Mouse (Mus musculus): Measurements from ENCODE around the gene Pld5. TPM values are rescaled to one million over a fixed set of nuclear protein-coding genes. Genes with fewer than 3 reads are reported as not detected.

Gene Pld5
- polyA plus RNA-seq, 1 experiment from 2014 or later: 7.0 TPM

DNA sequence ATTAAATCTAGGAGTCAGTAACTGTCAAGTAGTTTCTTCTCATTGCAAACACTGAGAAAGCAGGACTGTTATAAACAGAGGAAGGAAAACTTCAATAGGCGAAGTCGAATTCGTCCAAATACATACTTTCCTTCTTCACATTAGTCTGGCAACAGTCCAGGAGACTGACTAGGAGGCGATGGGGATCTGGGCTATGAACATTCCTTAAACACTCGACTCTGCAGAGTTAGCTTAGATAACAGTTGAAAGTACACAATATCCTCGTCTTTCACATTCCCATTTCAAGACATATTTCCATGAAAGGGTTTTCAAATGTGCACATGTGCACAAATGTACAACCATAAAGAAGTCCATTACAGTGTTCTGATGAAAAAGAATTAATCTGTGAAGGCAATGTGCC is 129.8 kb downstream of the Pld5 start:
- Histone ChIP-seq H3K4me2 (no peak overlapping the region), H3K27me3 (replicated peaks) (no peaks in the 10 kb centered on the region), H3K4me1 (no peaks in the 10 kb centered on the region), H3K9ac (replicated peaks) (no peak overlapping the region), H3K27ac (replicated peaks) (no peak overlapping the region), H3K4me3 (replicated peaks) (no peak overlapping the region), H3K9me3 (replicated peaks) (peaks cover 7% of the 10 kb centered on the region; the same call in 1 of the 2 replicates), H3K36me3 (no peaks in the 10 kb centered on the region)
- no peak for ATAC-seq (ENCODE audit: low FRiP score)
- WGBS: 85% methylated on average over 6 of the region's 6 CpGs

DNA sequence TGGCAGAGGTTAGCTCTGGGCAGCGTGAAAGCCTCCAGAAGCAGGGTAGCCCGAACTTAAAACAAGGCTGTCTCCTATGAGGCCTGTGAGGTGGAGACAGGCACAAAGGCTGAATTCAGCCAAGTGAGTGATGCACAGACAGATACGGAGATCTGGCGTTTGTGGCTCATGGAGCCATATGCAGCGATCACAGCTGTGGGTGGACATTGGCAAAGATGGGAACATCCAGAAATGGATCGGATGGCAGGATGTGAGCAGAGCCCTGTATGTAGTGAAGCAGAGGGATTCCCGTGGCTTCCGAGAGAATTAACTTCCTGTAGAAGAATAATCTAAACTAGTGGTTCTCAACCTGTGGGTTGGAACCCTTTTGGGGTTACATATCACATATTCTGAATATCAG is 140.7 kb downstream of the Pld5 start:
- 84% methylated on average over 8 of the region's 8 CpGs for WGBS
- H3K9ac ChIP-seq (replicated peaks): no peak overlapping the region

DNA sequence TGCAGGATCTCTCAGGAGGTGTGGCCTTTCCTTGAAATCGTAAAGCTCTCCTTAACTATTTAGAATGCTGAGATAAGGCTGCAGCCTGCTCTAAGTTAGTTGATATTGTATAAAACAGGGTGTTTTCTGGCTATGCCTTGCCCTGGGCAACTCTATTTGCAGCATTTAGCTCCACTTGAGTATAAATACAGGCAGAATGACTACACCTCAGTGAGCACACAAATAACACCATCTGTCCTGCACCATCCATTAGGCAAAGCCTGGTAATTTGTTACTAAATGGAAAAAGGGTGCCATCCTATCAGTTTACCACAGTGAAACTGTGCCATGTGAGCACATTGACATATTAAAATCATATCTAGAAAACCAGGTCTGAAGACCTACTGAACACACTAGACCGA is 149.3 kb downstream of the Pld5 start:
- H3K4me2 ChIP-seq: no peak overlapping the region
- H3K4me1 ChIP-seq: no peaks in the 10 kb centered on the region
- H3K27ac ChIP-seq (replicated peaks): no peak overlapping the region
- no peaks in the 10 kb centered on the region for H3K27me3 ChIP-seq (replicated peaks)
- H3K4me3 ChIP-seq (replicated peaks): no peak overlapping the region
- H3K9ac ChIP-seq (replicated peaks): no peak overlapping the region
- H3K9me3 ChIP-seq (replicated peaks): no peaks in the 10 kb centered on the region
- H3K36me3 ChIP-seq: no peaks in the 10 kb centered on the region
- 67% methylated on average over 2 of the region's 2 CpGs for WGBS
- ATAC-seq (ENCODE audit: low FRiP score): no peak

More for the DNA sequence above, 140.7 kb downstream of the Pld5 start:
- Histone ChIP-seq H3K4me3 (replicated peaks) (no peak overlapping the region), H3K4me1 (no peaks in the 10 kb centered on the region), H3K9me3 (replicated peaks) (no peaks in the 10 kb centered on the region), H3K4me2 (no peak overlapping the region), H3K27ac (replicated peaks) (no peak overlapping the region), H3K27me3 (replicated peaks) (no peaks in the 10 kb centered on the region), H3K36me3 (no peaks in the 10 kb centered on the region)
- no peak for ATAC-seq (ENCODE audit: low FRiP score)

DNA sequence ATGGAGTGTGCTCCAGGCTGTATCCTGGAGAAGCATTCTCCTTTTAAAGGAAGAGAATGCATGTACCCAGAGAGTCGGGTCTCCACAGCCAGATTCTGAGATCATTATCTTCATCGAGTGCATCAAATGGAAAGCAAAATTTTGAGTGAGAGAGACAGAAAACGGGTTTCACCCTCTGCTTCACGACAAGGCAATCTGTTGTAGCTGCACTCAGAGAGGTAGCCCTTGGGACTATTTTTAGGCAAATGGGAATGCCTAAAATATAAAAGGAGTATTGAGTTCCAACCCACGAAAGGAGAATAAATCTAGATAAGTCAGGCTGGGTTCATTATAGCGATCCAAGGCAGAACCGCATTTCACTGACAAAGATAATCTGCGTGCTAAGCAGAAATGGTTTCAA is 150.7 kb downstream of the Pld5 start:
- Histone ChIP-seq H3K9me3 (replicated peaks) (no peaks in the 10 kb centered on the region), H3K4me3 (replicated peaks) (no peak overlapping the region), H3K4me1 (no peaks in the 10 kb centered on the region), H3K4me2 (no peak overlapping the region), H3K36me3 (no peaks in the 10 kb centered on the region), H3K27ac (replicated peaks) (no peak overlapping the region), H3K9ac (replicated peaks) (no peak overlapping the region), H3K27me3 (replicated peaks) (no peaks in the 10 kb centered on the region)
- no peak for ATAC-seq (ENCODE audit: low FRiP score)
- WGBS: 62% methylated on average over 8 of the region's 8 CpGs

DNA sequence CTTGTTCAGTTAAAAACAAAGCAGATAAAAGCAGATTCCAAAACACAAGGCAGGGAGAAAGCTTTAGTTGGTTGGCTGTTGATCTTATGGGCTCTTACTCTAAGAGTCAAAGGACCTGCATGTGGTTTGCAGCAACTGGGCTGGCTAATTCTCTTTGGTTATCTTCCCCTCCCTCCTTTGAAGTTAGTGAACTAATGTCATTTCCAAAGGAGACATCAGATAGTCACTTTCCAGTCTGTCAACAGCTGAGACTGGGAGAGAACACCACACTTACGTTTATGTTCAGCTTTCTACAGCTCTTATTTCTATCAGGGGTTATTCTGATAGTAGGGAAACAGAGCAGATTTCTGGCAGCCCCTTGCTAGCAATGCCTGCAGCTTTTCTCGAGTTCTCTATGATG is 151.3 kb downstream of the Pld5 start:
- 72% methylated on average over 2 of the region's 2 CpGs for WGBS

DNA sequence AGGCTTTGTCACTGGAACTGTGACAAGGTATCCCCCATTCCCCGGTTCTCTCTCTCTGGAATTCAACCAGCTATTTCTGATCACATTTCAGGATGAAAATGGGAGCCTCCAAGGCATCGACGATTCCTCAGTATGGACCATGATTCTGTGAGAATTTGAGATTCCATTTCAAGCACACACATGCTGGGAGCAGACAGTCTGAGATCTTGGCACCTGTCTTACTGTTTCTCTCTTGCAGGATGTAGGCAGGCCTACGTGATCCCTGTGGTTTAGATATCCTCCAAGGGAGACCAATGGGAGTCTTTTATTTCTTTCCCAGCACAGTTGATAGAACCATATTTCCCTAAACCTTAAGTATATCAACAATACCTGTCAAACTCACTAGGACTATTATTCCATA is 159.5 kb downstream of the Pld5 start:
- no peaks in the 10 kb centered on the region for H3K4me1 ChIP-seq
- H3K4me3 ChIP-seq (replicated peaks): no peak overlapping the region
- no peak for ATAC-seq (ENCODE audit: low FRiP score)
- no peak overlapping the region for H3K4me2 ChIP-seq
- H3K9ac ChIP-seq (replicated peaks): no peak overlapping the region
- no peaks in the 10 kb centered on the region for H3K36me3 ChIP-seq
- H3K9me3 ChIP-seq (replicated peaks): no peaks in the 10 kb centered on the region
- H3K27ac ChIP-seq (replicated peaks): no peak overlapping the region
- no peaks in the 10 kb centered on the region for H3K27me3 ChIP-seq (replicated peaks)
- 89% methylated on average over 4 of the region's 4 CpGs for WGBS

More for the DNA sequence above, 151.3 kb downstream of the Pld5 start:
- Histone ChIP-seq H3K4me3 (replicated peaks) (no peak overlapping the region), H3K4me2 (no peak overlapping the region), H3K9ac (replicated peaks) (no peak overlapping the region), H3K4me1 (no peaks in the 10 kb centered on the region), H3K27me3 (replicated peaks) (no peaks in the 10 kb centered on the region), H3K27ac (replicated peaks) (no peak overlapping the region), H3K36me3 (no peaks in the 10 kb centered on the region), H3K9me3 (replicated peaks) (no peaks in the 10 kb centered on the region)
- no peak for ATAC-seq (ENCODE audit: low FRiP score)

DNA sequence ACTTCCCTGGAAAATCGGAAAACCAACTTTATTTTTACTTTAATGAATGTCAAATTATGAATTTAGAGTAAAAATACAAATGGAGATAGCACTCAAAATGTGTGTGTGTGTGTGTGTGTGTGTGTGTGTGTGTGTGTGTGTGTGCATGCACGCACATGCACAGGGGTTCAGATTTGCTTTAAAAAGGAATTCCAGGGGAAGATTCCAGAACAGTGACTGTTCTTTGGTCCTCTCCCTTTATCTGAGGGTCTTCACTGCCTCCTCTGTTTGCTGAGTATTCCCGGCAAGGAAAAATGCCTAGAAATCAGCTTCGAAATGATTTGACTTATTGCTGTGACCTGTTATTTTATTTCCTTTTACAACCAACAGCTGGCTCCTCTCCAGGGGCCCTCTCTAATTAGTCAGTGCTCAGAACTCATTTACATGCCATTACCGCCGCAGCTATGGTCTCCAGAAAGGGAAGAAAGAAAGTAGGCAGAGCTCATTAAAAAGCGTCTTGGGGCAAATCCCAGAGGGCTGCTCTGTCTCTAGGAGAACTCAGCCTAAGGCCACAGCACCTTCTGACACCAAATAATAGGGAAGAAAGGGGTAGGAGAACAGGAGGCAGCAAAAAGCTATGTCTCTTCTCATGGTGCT is 176.3 kb downstream of the Pld5 start:
- no peak overlapping the region for H3K4me2 ChIP-seq
- WGBS: 14% methylated on average over 7 of the region's 7 CpGs

DNA sequence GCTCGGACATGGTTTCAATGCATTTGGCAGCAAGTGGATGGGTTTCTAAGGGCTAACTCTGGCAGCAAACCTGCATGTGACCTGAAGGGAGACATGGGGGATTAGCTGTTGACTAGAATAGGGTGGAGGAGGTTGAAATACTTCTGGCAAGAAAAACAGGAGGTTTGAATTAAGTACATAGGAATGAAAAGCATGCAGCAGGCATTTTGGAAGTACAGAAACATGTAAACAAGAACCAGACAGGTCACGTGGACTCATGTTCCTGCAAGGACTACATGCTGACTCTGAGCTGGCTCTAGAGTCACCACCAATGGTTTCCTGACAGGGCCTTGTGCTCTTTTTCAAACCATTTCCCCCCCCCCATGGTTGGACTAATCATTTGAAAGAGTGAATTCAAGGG is 183.0 kb downstream of the Pld5 start:
- H3K27ac ChIP-seq (replicated peaks): no peak overlapping the region
- no peaks in the 10 kb centered on the region for H3K36me3 ChIP-seq
- no peak overlapping the region for H3K4me3 ChIP-seq (replicated peaks)
- H3K4me1 ChIP-seq: no peaks in the 10 kb centered on the region
- WGBS: 79% methylated on average over 2 of the region's 2 CpGs
- no peak for ATAC-seq (ENCODE audit: low FRiP score)
- no peaks in the 10 kb centered on the region for H3K9me3 ChIP-seq (replicated peaks)
- H3K27me3 ChIP-seq (replicated peaks): no peaks in the 10 kb centered on the region
- H3K9ac ChIP-seq (replicated peaks): no peak overlapping the region
- H3K4me2 ChIP-seq: no peak overlapping the region

More for the DNA sequence above, 176.3 kb downstream of the Pld5 start:
- H3K9ac ChIP-seq (replicated peaks): no peak overlapping the region
- H3K9me3 ChIP-seq (replicated peaks): no peaks in the 10 kb centered on the region
- peaks cover 7% of the 10 kb centered on the region; the same call in 1 of the 2 replicates for H3K4me1 ChIP-seq
- ATAC-seq (ENCODE audit: low FRiP score): peak; percentile 79
- H3K36me3 ChIP-seq: no peaks in the 10 kb centered on the region
- peak overlapping the region; percentile 63 for H3K27ac ChIP-seq (replicated peaks)
- H3K4me3 ChIP-seq (replicated peaks): no peak overlapping the region
- H3K27me3 ChIP-seq (replicated peaks): no peaks in the 10 kb centered on the region

DNA sequence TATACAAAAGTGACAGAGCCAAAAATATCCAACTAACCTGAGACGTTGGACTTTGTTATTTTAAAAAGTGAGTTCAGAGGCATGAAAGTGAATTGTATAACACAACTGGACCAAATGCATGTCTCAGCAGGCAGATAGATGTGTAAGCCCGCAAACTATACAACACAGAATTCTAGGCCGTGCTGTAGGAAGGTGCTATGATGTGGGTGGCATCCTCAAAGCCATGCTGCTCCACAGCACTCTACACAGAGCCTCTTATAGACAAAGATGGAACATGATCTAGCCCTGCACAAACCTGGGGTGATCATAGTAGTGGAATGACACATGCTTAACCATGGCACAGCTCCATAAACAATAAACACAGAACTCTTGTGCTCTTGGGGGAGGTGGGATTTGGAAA is 185.7 kb downstream of the Pld5 start:
- ATAC-seq (ENCODE audit: low FRiP score): no peak
- no peak overlapping the region for H3K4me3 ChIP-seq (replicated peaks)
- WGBS: 93% methylated on average over 3 of the region's 3 CpGs

DNA sequence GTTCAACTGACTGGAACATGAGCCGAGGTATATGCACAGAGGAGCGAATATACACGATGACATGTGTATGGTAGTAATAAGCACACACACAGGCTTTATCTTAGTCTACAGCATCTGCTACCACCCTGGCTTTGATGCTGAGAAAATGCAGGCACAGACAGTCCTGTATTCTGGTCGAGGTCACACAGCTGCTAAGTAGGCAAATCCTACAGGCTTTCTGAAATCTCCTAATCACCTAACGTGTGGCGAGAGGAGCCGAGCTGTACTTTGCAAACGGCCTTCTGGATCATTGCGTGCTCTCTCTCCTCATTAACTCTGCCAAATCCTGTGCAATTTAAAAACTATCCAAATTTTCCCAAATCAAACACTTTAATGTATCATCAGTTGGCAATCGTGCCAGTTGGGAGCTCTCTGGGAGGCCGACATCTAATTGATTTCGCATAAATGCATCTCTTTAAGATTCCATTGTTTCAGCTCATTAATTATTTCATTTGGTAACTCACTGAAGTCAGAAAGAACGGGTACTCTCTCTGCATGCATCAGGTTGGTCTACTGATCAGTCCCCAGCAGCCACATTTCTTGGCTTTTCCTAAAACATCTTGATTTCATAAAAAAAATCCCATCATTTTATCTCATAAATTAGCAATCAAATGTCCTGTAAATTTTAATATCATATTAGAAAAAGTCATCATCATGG is 189.0 kb downstream of the Pld5 start:
- H3K4me3 ChIP-seq (replicated peaks): no peak overlapping the region
- no peak overlapping the region; the same call in 1 of the 2 replicates for H3K27ac ChIP-seq (replicated peaks)
- WGBS: 44% methylated on average over 13 of the region's 13 CpGs
- peak; percentile 39; the same call in 1 of the 2 replicates for ATAC-seq (ENCODE audit: low FRiP score)
- no peak overlapping the region for H3K4me2 ChIP-seq
- H3K36me3 ChIP-seq: no peaks in the 10 kb centered on the region
- H3K9ac ChIP-seq (replicated peaks): no peak overlapping the region
- H3K4me1 ChIP-seq: peaks cover 23% of the 10 kb centered on the region
- H3K9me3 ChIP-seq (replicated peaks): no peaks in the 10 kb centered on the region
- H3K27me3 ChIP-seq (replicated peaks): no peaks in the 10 kb centered on the region

More for the DNA sequence above, 185.7 kb downstream of the Pld5 start:
- no peaks in the 10 kb centered on the region for H3K36me3 ChIP-seq
- no peaks in the 10 kb centered on the region for H3K27me3 ChIP-seq (replicated peaks)
- H3K4me2 ChIP-seq: no peak overlapping the region
- H3K4me1 ChIP-seq: peaks cover 10% of the 10 kb centered on the region; the same call in 1 of the 2 replicates
- no peak overlapping the region for H3K9ac ChIP-seq (replicated peaks)
- H3K27ac ChIP-seq (replicated peaks): no peak overlapping the region
- H3K9me3 ChIP-seq (replicated peaks): no peaks in the 10 kb centered on the region

DNA sequence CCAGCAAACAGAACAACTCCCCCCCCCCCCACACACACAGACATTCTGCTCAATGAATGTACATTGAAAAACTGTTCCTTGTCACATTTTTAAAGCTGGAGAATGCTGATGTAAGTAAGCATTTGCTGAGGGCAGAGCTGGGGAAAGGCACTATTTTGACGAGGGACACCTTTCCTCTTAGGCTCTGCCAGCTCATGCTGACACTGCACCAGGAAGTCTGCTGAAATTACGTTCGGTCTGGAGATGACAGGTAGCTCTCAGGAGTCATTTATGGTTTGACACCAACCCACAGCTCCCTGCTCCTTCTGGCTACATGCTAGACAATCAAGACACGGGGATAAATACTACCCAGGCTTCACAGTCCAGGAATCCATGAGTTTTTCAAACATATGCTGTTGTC is 192.8 kb downstream of the Pld5 start:
- Histone ChIP-seq H3K9ac (replicated peaks) (no peak overlapping the region), H3K36me3 (no peaks in the 10 kb centered on the region), H3K4me1 (peaks cover 23% of the 10 kb centered on the region), H3K27me3 (replicated peaks) (no peaks in the 10 kb centered on the region), H3K9me3 (replicated peaks) (no peaks in the 10 kb centered on the region), H3K4me3 (replicated peaks) (no peak overlapping the region), H3K27ac (replicated peaks) (0 out of 2 replicates have a peak overlapping the region, but pooled peaks have one; percentile 6), H3K4me2 (no peak overlapping the region)
- WGBS: 31% methylated on average over 4 of the region's 4 CpGs
- ATAC-seq (ENCODE audit: low FRiP score): no peak; the same call in 1 of the 2 replicates

DNA sequence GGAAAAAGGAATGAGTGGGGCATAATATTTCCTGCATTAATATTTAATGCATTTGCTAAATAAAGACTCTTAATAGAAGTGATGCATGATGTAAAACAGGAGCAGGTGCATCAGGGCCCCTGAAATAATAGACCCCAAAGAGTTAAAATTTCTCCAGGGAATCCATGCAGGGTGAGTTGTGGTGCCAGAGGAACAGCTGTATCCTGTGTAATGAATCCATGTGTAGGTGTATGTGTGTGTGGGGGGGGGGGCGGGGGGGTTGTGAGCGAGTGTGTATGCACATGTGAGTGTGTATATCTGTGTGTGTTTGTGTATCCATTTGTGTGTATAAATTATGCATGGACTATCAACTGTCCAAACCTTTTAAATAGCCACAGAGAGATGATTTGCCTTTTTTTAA is 194.1 kb downstream of the Pld5 start:
- H3K4me3 ChIP-seq (replicated peaks): no peak overlapping the region
- H3K27ac ChIP-seq (replicated peaks): no peak overlapping the region
- ATAC-seq (ENCODE audit: low FRiP score): no peak
- no peaks in the 10 kb centered on the region for H3K36me3 ChIP-seq
- H3K9ac ChIP-seq (replicated peaks): no peak overlapping the region
- WGBS: 53% methylated on average over 2 of the region's 2 CpGs
- peaks cover 16% of the 10 kb centered on the region for H3K4me1 ChIP-seq
- no peaks in the 10 kb centered on the region for H3K9me3 ChIP-seq (replicated peaks)
- no peaks in the 10 kb centered on the region for H3K27me3 ChIP-seq (replicated peaks)
- no peak overlapping the region for H3K4me2 ChIP-seq
